Mouse (Mus musculus) stomach, embryonic 15.5 days (tissue): ENCODE measurements at regions not wholly inside any gene's neighbourhood (a gene's known extent, or its start where the extent isn't known, plus 50 kb on each side); places are given as distances from the start of the nearest gene placed in this dataset.
"Not testable (repeated sequence)": the region's sequence is repeated elsewhere in the genome, so short reads cannot be mapped to it uniquely, and the experiment has no call there.

Source experiments
- ATAC-seq: fragments of 200-750 bp; cut with Nextera tagmentation; 2 replicates; pipeline ENCODE4 v1.8.0; 2017; ENCODE audit warnings: low read depth, moderate number of reproducible peaks, moderate TSS enrichment; ENCODE audit not compliant: insufficient read depth, low FRiP score
- H3K27ac ChIP-seq: fragments of 300-500 bp; sonication (generic); 2 replicates; pipeline ENCODE4 v1.5.1; 2015; ENCODE audit warnings: mild to moderate bottlenecking, inconsistent platforms
- H3K27me3 ChIP-seq: fragments of 300-500 bp; sonication (generic); replicated peaks from 2 replicates; pipeline ENCODE4 v1.6.1; 2015; ENCODE audit warnings: inconsistent platforms
- H3K36me3 ChIP-seq: fragments of 300-500 bp; sonication (generic); 2 replicates; pipeline ENCODE4 v1.6.1; 2015; ENCODE audit warnings: inconsistent platforms
- H3K4me1 ChIP-seq: fragments of 300-500 bp; sonication (generic); 2 replicates; pipeline ENCODE4 v1.6.1; 2015; ENCODE audit warnings: inconsistent platforms
- H3K4me2 ChIP-seq: fragments of 300-500 bp; sonication (generic); 2 replicates; pipeline ENCODE4 v1.6.1; 2015; ENCODE audit warnings: mild to moderate bottlenecking, inconsistent platforms
- H3K4me3 ChIP-seq: fragments of 300-500 bp; sonication (generic); replicated peaks from 2 replicates; pipeline ENCODE4 v1.5.1; 2015; ENCODE audit warnings: inconsistent platforms
- H3K9ac ChIP-seq: fragments of 300-500 bp; sonication (generic); 2 replicates; pipeline ENCODE4 v1.6.1; 2015; ENCODE audit warnings: inconsistent platforms
- H3K9me3 ChIP-seq: fragments of 300-500 bp; sonication (generic); 2 replicates; pipeline ENCODE4 v1.6.1; 2016; ENCODE audit warnings: inconsistent platforms
- WGBS: fragments of 180-500 bp; shearing (Covaris S2); methylation state at CpG from one replicate; pipeline ENCODE4 v1.1.7; 2015; 5-methylcytosine and 5-hydroxymethylcytosine counted together

DNA sequence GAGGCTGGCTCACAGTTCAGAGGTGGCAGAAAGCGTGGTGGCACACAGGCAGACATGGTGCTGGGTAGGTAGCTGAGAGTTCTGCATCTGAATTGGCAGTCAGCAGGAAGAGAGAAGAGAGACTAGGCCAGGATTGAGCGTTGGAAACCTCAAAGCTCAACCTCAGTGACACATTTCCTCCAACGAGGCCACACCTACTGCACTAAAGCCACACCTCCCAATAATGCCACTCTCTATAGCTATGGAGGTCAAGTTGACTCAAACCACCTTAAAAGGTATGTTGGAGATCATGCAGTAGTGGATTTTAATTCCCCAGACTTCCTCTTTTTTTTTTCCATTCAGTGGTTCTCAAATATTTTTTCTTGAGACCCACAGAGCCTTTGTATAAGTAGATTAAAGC, 57.1 kb downstream of the Ccdc54 start:
- H3K9ac ChIP-seq = no peak overlapping the region
- no peaks in the 10 kb centered on the region for H3K9me3 ChIP-seq
- H3K27me3 ChIP-seq = no peaks in the 10 kb centered on the region
- WGBS = 66% methylated on average over 3 of the region's 3 CpGs
- H3K27ac ChIP-seq = no peak overlapping the region
- H3K36me3 ChIP-seq = no peaks in the 10 kb centered on the region
- no peaks in the 10 kb centered on the region for H3K4me1 ChIP-seq
- ATAC-seq = no peak
- no peak overlapping the region for H3K4me2 ChIP-seq
- no peak overlapping the region for H3K4me3 ChIP-seq

DNA sequence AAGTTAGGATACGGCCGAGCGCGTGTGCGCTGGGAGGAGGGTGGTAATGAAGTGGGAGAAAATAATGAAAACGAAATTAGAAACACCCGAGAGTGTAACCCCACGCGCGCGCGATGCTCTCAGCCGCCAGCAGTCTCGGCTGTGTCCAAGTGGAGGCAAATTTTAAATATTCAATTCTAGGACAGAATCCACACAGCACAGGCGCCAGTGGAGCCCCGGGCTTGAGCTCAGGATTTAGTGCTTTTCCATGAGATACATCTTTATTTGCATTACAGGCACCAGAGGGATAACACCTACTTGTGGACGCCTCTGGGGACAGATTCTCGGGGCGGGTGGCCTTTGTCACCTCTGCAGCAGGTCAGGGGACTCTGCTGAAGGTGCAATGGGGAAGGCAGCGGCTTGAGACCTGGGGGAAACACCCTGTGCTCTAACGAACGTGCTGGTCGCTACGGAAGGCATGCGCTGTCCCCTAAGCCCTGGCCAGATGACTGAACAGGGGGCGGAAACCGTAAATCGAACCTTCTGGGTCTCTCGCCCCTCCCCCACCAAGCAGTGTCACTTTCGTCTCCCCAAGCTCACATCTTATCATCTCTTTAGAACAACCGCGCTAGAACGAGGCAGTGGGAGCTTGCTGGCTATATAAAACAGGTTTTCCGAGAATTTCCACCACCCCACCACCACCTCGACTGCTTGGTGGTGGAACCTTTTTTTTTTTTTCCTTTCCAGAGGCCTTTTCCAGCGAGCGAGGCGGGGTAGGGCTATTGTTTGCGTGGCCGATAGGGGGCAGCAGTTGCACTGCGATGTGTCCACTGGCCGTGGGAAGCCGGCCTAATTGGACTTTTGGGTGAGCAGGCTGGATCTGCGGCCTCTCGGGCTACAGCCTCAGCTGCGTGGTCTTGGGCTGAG, 61.2 kb downstream of the Ccdc54 start:
- under 1% methylated on average over 46 of the region's 46 CpGs for WGBS
- peak overlapping the region; percentile 92 for H3K4me2 ChIP-seq
- H3K36me3 ChIP-seq = no peaks in the 10 kb centered on the region
- peak; percentile 67 for ATAC-seq
- peak overlapping the region; percentile 88 for H3K27ac ChIP-seq
- H3K9ac ChIP-seq = peak overlapping the region; percentile 50
- no peaks in the 10 kb centered on the region for H3K4me1 ChIP-seq
- peak overlapping the region; percentile 65 for H3K4me3 ChIP-seq
- no peaks in the 10 kb centered on the region for H3K9me3 ChIP-seq
- no peaks in the 10 kb centered on the region for H3K27me3 ChIP-seq

DNA sequence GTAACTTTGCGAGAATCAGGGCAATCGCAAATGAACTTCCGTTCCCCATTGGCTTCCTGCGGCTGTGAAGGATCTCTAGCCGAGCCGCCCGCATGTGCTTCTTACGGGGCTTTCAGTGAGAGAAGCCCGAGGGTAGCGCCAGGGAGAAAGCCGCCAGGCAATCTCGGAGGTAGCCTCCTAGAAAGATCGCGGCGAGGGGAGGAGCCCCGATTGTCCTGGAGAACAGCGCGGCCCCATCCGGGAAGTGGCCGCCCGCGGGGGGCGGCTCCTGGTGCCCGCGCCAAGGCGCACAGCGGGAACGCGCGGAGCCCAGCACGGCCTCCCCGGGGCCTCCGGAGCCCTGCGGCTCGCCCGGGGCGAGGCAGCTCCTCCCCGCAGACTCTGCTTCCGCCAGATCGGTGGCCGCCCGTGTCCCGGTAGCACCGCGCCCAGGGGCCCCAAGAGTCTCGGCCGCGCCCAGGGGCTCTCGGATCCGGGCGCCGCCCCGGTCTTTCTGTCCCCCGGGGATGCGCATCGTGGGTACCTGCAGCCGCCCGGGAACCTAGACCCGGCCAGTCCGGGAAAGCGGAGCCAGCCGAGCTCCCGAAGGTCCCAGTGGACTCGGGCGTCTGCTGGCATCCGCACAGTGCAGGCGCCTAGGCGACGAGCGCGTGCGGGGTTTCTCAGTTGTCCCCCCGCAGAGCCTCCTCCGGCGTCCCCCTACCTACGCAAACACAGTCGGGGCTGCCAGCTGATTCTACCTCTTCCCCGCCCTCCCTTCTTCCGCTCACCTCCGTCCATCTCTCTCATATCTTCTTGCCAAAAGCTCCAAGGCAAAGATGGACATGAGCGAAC, 62.1 kb downstream of the Ccdc54 start:
- H3K27ac ChIP-seq = peak overlapping the region; percentile 88
- H3K9ac ChIP-seq = peak overlapping the region; percentile 50
- no peaks in the 10 kb centered on the region for H3K36me3 ChIP-seq
- no peaks in the 10 kb centered on the region for H3K27me3 ChIP-seq
- ATAC-seq = peak; percentile 91
- peak overlapping the region; percentile 92 for H3K4me2 ChIP-seq
- WGBS = under 1% methylated on average over 80 of the region's 81 CpGs
- H3K9me3 ChIP-seq = no peaks in the 10 kb centered on the region
- H3K4me3 ChIP-seq = peak overlapping the region; percentile 65
- no peaks in the 10 kb centered on the region for H3K4me1 ChIP-seq

DNA sequence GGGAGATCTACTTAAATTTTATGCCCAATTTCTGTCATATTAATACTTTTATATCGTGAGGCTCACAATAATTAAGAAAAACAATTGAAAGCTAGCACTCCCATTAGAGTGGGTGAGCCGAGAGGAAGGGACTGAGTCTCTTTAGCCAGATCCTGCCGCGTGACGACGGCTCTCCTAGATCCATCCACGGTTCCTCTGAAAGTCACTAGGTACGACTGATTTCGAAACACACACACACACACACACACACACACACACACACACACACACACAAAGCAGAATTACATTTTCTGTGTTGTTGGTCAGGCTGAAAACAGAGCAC, 62.6 kb downstream of the Ccdc54 start:
- ATAC-seq = no peak
- peak overlapping the region; percentile 88 for H3K27ac ChIP-seq
- 1% methylated on average over 9 of the region's 9 CpGs for WGBS
- H3K4me1 ChIP-seq = no peaks in the 10 kb centered on the region
- H3K9me3 ChIP-seq = no peaks in the 10 kb centered on the region
- H3K4me2 ChIP-seq = peak overlapping the region; percentile 92
- no peaks in the 10 kb centered on the region for H3K36me3 ChIP-seq
- peak overlapping the region; percentile 50 for H3K9ac ChIP-seq
- no peaks in the 10 kb centered on the region for H3K27me3 ChIP-seq
- peak overlapping the region; percentile 65 for H3K4me3 ChIP-seq

DNA sequence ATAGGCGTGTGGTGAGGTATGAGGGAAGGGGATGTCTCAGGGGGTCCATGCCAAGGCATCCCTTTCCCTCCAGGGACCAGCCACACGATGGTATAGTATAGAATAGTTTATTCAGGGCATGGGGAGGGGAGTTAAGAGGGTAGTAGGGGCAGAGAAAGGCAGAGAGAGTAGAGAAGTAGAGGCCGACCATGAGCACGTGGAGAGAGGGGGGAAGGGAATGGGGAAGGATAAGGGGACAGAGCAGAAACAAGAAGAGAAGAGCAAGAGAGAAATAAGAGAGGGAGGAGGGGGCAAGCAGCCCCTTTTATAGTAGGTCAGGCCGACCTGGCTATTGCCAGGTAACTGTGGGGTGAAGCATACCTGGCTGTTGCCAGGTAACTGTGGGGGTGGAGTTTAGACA, 64.0 kb downstream of the Ccdc54 start:
- 82% methylated on average over 5 of the region's 5 CpGs for WGBS
- not testable (repeated sequence) for H3K9ac ChIP-seq, H3K27ac ChIP-seq, H3K27me3 ChIP-seq, H3K4me1 ChIP-seq, ATAC-seq, H3K36me3 ChIP-seq, H3K4me2 ChIP-seq, H3K9me3 ChIP-seq, H3K4me3 ChIP-seq

DNA sequence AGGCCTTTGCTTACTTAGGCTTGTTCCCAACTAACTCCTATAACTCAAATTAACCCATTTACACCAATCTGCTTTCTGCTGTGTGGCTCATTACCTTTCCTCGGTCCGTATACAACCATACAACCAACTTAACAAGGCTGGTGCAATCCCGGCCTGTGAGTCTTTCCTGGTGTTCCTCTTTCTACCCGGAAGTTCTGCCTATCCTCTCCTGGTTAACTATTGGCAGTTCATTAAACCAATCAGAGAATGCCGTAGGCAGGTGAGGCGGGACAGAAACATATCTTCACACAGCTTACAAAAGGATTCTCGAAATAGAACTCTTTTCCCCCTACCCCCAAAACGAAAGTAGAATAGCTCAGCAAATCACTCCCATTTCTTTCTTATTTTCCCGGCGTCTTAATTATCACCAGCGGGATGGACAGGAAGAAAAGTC, 65.0 kb downstream of the Ccdc54 start:
- Histone ChIP-seq H3K27me3 (no peaks in the 10 kb centered on the region), H3K36me3 (no peaks in the 10 kb centered on the region), H3K4me3 (no peak overlapping the region), H3K9me3 (no peaks in the 10 kb centered on the region), H3K27ac (no peak overlapping the region), H3K4me1 (no peaks in the 10 kb centered on the region), H3K9ac (no peak overlapping the region), H3K4me2 (no peak overlapping the region)
- ATAC-seq = no peak
- WGBS = 86% methylated on average over 11 of the region's 11 CpGs

DNA sequence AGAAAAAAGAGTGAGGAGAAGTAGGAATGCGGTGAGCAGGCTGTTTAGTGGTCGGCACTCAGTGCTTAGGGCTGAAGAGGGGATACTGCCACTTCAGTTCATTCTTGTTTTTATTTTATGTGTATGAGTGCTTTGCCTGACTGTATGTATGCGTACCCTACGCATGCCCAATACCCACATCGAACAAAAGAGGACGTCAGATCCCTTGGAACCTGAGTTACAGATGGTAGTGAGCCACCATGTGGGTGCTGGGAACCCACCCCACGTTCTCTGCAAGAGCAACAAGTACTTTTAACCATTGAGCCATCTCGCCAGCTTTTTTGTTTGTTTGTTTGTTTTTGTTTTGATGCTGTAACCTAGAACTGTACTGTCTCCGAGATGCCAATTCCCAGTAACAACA, 65.5 kb downstream of the Ccdc54 start:
- Histone ChIP-seq H3K9ac (no peak overlapping the region), H3K4me2 (no peak overlapping the region), H3K27ac (no peak overlapping the region), H3K9me3 (no peaks in the 10 kb centered on the region), H3K27me3 (no peaks in the 10 kb centered on the region), H3K4me1 (no peaks in the 10 kb centered on the region), H3K4me3 (no peak overlapping the region), H3K36me3 (no peaks in the 10 kb centered on the region)
- ATAC-seq = no peak
- 90% methylated on average over 9 of the region's 9 CpGs for WGBS

DNA sequence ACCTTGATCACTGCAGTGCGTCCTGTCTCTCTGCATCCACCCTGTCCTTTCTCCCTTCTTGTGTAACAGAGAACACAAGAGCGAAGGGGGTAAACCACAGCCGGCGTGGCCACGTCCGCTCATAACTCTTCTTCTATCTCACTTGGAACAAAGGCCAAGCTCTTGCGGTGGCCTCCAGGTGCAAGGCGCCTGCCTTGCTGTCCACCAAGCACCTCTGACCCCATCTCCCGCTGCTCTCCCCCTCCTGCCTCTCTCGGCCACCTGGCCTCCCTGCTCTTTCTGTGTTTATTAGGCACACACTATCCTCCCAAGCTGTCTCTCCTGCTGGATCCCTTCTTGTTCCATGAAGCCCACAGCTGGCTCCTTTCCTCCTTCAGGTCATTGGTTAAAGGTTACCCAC, 71.3 kb downstream of the Ccdc54 start:
- 41% methylated on average over 10 of the region's 10 CpGs for WGBS
- no peaks in the 10 kb centered on the region for H3K36me3 ChIP-seq
- no peak overlapping the region for H3K27ac ChIP-seq
- no peak overlapping the region for H3K4me3 ChIP-seq
- no peaks in the 10 kb centered on the region for H3K27me3 ChIP-seq
- peak overlapping the region; percentile 30 for H3K4me2 ChIP-seq
- H3K4me1 ChIP-seq = no peaks in the 10 kb centered on the region
- H3K9ac ChIP-seq = no peak overlapping the region
- no peak for ATAC-seq
- H3K9me3 ChIP-seq = no peaks in the 10 kb centered on the region

DNA sequence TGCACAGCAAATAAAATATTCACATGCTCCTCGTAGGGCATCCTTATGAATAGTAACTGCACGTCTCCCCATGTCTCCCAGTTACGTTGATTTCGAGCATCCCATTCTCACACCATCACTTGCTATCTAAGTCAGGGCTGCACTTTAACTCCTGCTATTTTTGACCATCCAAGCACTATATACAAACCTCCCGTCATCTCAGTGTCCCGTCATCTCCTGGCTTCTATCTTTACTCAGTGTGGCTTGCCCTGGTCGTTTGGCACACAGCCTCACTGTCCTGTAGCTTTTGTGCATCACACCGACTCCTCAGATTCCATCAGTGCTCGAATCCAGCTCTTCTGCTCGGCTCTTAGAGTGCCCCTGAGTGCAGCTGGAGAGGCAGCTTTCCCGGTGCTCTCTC, 74.4 kb downstream of the Ccdc54 start:
- H3K4me2 ChIP-seq = no peak overlapping the region
- H3K9me3 ChIP-seq = no peaks in the 10 kb centered on the region
- 68% methylated on average over 11 of the region's 11 CpGs for WGBS
- H3K36me3 ChIP-seq = no peaks in the 10 kb centered on the region
- H3K27ac ChIP-seq = no peak overlapping the region
- ATAC-seq = no peak
- no peak overlapping the region for H3K4me3 ChIP-seq
- no peak overlapping the region for H3K9ac ChIP-seq
- no peaks in the 10 kb centered on the region for H3K4me1 ChIP-seq
- no peaks in the 10 kb centered on the region for H3K27me3 ChIP-seq

DNA sequence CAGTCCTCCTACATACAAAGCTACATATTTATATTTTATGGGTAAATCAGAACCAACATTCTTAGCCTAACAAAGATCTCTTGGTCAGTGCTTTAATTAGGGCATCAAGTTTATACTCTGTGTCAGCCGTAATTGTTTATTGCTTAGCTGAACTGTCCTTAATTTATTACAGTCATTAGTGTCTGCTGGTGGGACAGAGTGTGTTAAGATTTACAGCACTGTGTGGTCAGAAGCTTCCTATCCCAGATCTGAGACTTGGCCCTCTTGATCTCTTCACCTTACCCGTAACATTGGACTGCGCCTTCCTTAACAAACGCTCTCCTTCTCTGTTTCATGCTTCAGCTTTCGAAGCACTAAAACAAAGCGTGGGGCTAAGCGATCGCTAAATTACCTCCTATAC, 75.9 kb downstream of the Ccdc54 start:
- no peaks in the 10 kb centered on the region for H3K9me3 ChIP-seq
- no peaks in the 10 kb centered on the region for H3K27me3 ChIP-seq
- H3K27ac ChIP-seq = no peak overlapping the region
- H3K4me3 ChIP-seq = no peak overlapping the region
- H3K36me3 ChIP-seq = no peaks in the 10 kb centered on the region
- H3K9ac ChIP-seq = no peak overlapping the region
- WGBS = 82% methylated on average over 8 of the region's 8 CpGs
- no peak for ATAC-seq
- no peak overlapping the region for H3K4me2 ChIP-seq
- H3K4me1 ChIP-seq = no peaks in the 10 kb centered on the region

DNA sequence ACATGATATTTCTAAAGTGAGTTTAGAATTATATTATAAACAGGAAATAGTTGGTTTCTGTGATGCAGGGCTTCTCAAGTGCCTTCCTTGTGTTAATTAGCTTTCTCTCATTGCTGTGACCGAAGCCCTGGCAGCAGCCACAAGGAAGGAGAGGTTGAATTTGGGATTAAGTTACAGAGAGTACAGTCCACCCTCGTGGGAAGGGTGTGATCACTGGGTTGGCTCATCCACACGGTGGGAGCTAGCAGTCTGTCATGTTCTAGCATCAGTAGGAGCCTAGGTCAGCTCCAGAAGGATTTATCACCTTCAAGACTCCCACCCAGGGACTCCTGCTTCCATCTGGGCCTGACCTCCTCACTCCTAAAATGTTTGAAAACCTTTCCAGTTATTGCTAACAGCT, 78.9 kb downstream of the Ccdc54 start:
- WGBS = 39% methylated on average over 3 of the region's 3 CpGs
- H3K27ac ChIP-seq = no peak overlapping the region
- H3K9ac ChIP-seq = no peak overlapping the region
- H3K4me3 ChIP-seq = no peak overlapping the region
- no peak overlapping the region for H3K4me2 ChIP-seq
- H3K27me3 ChIP-seq = no peaks in the 10 kb centered on the region
- ATAC-seq = no peak
- no peaks in the 10 kb centered on the region for H3K9me3 ChIP-seq
- no peaks in the 10 kb centered on the region for H3K36me3 ChIP-seq
- H3K4me1 ChIP-seq = no peaks in the 10 kb centered on the region

DNA sequence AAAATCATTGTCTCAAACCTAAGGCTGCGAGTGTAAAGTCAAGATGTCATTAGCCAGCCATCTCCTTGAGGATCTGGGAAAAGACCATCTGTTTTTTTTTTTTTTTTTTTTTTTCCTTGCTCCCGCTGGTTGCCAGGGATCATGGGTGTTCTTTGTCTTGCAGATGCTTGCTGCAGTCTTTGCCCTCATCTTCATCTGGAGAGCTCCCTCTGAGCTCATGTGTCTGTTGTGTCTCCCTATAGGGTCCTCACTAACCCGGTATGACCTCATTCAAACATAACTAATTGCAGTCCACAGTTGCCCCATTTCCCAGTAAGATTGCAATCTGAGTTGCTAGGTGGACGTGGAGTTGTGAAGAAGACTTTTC, 77.3 kb upstream of the Bbx start:
- no peaks in the 10 kb centered on the region for H3K27me3 ChIP-seq
- H3K9me3 ChIP-seq = no peaks in the 10 kb centered on the region
- H3K4me3 ChIP-seq = no peak overlapping the region
- H3K27ac ChIP-seq = no peak overlapping the region
- H3K4me1 ChIP-seq = no peaks in the 10 kb centered on the region
- no peak for ATAC-seq
- H3K4me2 ChIP-seq = no peak overlapping the region
- WGBS = 59% methylated on average over 4 of the region's 4 CpGs
- H3K9ac ChIP-seq = no peak overlapping the region
- H3K36me3 ChIP-seq = no peaks in the 10 kb centered on the region
